Mouse (Mus musculus): ENCODE data around the gene Nemp2. TPM values are rescaled to one million over a fixed set of nuclear protein-coding genes. Genes with fewer than 3 reads are reported as not detected.

Nemp2 gene
- 9.3 and 9.5 TPM in 2 replicates for polyA plus RNA-seq (2015; fragmentation: Nextera tagmentation; extraction: Ambion mirVana)

- Histone ChIP-seq H3K4me2 (ENCODE audit: low read length) (peak within 1 kb of the TSS; percentile 71), H3K9me3 (ENCODE audit: control insufficient read depth, low read length) (no peaks in the 10 kb centered on the region), H3K36me3 (ENCODE audit: control insufficient read depth, insufficient read depth) (no peaks in the 10 kb centered on the region), H3K4me1 (replicated peaks; ENCODE audit: control insufficient read depth, insufficient read depth, low read length) (peaks cover 14% of the 10 kb centered on the region), H3K27ac (ENCODE audit: low read length) (peak within 1 kb of the TSS; percentile 62), H3K4me3 (replicated peaks; ENCODE audit: low read length) (peak within 1 kb of the TSS; percentile 59), H3K9ac (replicated peaks; ENCODE audit: low read depth, low read length) (peak within 1 kb of the TSS; percentile 69), H3K27me3 (replicated peaks; ENCODE audit: control insufficient read depth, insufficient read depth, low read length) (no peaks in the 10 kb centered on the region)
- peak; percentile 94 for ATAC-seq
- WGBS, result under 1% methylated on average over 42 of the region's 44 CpGs
These were observed at the start of gene Nemp2 for GRCm38 (mm10) chr1:52630248-52630936. Nemp2 (plus strand) TSS chr1:52630703.

- Histone ChIP-seq H3K9me3 (ENCODE audit: control insufficient read depth, low read length) (no peaks in the 10 kb centered on the region), H3K4me3 (replicated peaks; ENCODE audit: low read length) (no peak overlapping the region), H3K4me2 (ENCODE audit: low read length) (no peak overlapping the region), H3K4me1 (replicated peaks; ENCODE audit: control insufficient read depth, insufficient read depth, low read length) (peaks cover 12% of the 10 kb centered on the region), H3K27me3 (replicated peaks; ENCODE audit: control insufficient read depth, insufficient read depth, low read length) (no peaks in the 10 kb centered on the region), H3K9ac (replicated peaks; ENCODE audit: low read depth, low read length) (no peak overlapping the region), H3K27ac (ENCODE audit: low read length) (no peak overlapping the region), H3K36me3 (ENCODE audit: control insufficient read depth, insufficient read depth) (no peaks in the 10 kb centered on the region)
- 76% methylated on average over 3 of the region's 6 CpGs for WGBS
- no peak for ATAC-seq
These were observed 48.8 kb upstream of the Nemp2 start for GRCm38 (mm10) chr1:52581744-52582143.

DNA sequence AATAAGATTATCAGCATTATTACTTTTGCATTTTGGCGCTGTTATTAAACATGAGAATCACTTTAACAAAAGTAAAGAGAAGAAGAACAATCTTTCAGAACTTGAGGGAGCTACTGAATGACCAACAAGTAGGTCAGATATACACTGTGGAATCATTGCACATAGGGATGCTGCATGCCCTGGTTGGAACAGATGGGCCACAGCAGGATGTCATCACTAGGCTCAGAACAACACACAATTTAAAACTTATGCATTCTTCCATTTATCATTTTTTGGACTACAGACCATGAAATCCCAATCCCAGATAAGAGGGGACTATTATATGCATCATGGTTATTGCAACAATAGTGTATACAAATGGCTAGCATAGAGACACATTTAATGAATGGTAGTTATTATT, 47.6 kb upstream of the Nemp2 start:
- Histone ChIP-seq H3K4me1 (replicated peaks; ENCODE audit: control insufficient read depth, insufficient read depth, low read length) (peaks cover 10% of the 10 kb centered on the region), H3K4me2 (ENCODE audit: low read length) (no peak overlapping the region), H3K27me3 (replicated peaks; ENCODE audit: control insufficient read depth, insufficient read depth, low read length) (no peaks in the 10 kb centered on the region), H3K4me3 (replicated peaks; ENCODE audit: low read length) (no peak overlapping the region), H3K36me3 (ENCODE audit: control insufficient read depth, insufficient read depth) (no peaks in the 10 kb centered on the region), H3K9ac (replicated peaks; ENCODE audit: low read depth, low read length) (no peak overlapping the region), H3K9me3 (ENCODE audit: control insufficient read depth, low read length) (no peaks in the 10 kb centered on the region), H3K27ac (ENCODE audit: low read length) (no peak overlapping the region)
- 94% methylated on average over 1 of the region's 1 CpGs for WGBS
- no peak for ATAC-seq

GRCm38 (mm10) chr1:52596982-52597646, 33.4 kb upstream of the Nemp2 start:
- H3K4me3 ChIP-seq (replicated peaks; ENCODE audit: low read length), result 0 out of 2 replicates have a peak overlapping the region, but pooled peaks have one; percentile 4
- 23% methylated on average over 11 of the region's 11 CpGs for WGBS
- peak overlapping the region; percentile 51 for H3K4me2 ChIP-seq (ENCODE audit: low read length)
- ATAC-seq, result peak; percentile 99
- H3K27me3 ChIP-seq (replicated peaks; ENCODE audit: control insufficient read depth, insufficient read depth, low read length), result no peaks in the 10 kb centered on the region
- no peaks in the 10 kb centered on the region for H3K9me3 ChIP-seq (ENCODE audit: control insufficient read depth, low read length)
- H3K9ac ChIP-seq (replicated peaks; ENCODE audit: low read depth, low read length), result peak overlapping the region; percentile 38; the same call in 1 of the 2 replicates
- peaks cover 10% of the 10 kb centered on the region for H3K4me1 ChIP-seq (replicated peaks; ENCODE audit: control insufficient read depth, insufficient read depth, low read length)
- no peaks in the 10 kb centered on the region for H3K36me3 ChIP-seq (ENCODE audit: control insufficient read depth, insufficient read depth)
- peak overlapping the region; percentile 57 for H3K27ac ChIP-seq (ENCODE audit: low read length)

DNA sequence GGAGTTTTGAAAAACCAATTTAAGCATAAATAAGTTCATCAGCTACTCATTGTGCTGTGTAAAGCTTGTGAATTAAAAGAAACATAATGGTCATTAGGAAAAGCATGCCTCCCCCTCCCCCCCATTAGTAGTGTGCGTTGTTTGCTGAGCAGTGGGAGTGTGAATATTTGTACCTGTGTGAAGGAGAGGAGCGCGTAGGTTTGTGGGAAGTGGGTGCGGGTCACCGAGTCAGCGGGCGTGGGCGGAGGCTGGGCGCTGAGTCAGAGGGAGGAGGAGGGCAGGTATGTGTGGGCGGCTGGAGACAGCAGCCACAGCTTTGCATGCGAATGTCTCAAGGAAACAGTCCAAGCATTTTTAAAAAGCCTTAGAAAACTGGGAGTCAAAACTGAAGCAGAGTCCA, 32.7 kb upstream of the Nemp2 start:
- Histone ChIP-seq H3K4me2 (ENCODE audit: low read length) (peak overlapping the region; percentile 51), H3K9me3 (ENCODE audit: control insufficient read depth, low read length) (no peaks in the 10 kb centered on the region), H3K36me3 (ENCODE audit: control insufficient read depth, insufficient read depth) (no peaks in the 10 kb centered on the region), H3K4me3 (replicated peaks; ENCODE audit: low read length) (peak overlapping the region; percentile 27), H3K9ac (replicated peaks; ENCODE audit: low read depth, low read length) (peak overlapping the region; percentile 29; the same call in 1 of the 2 replicates), H3K27me3 (replicated peaks; ENCODE audit: control insufficient read depth, insufficient read depth, low read length) (no peaks in the 10 kb centered on the region), H3K4me1 (replicated peaks; ENCODE audit: control insufficient read depth, insufficient read depth, low read length) (peaks cover 10% of the 10 kb centered on the region), H3K27ac (ENCODE audit: low read length) (peak overlapping the region; percentile 23; the same call in 1 of the 2 replicates)
- peak; percentile 51 for ATAC-seq
- WGBS, result 25% methylated on average over 11 of the region's 11 CpGs

DNA sequence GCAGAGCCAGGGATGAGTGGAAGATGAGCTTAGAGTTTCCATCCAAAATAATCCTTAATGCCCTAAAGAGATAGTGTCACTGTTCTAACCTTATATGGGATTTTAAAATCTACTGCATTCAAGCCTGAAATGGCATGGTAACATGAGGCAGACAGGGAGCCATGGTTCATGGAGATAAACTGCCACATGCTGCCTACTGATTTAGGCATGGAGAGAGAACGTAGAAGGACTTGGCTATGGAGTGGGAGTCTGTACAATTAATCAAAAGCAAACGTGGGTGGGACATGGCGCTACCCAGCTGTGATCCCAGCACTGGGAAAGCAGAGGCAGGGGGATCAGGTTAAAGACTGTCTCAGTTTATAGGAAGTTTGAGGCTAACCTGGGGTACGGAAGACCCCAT, 32.1 kb upstream of the Nemp2 start:
- Histone ChIP-seq H3K9me3 (ENCODE audit: control insufficient read depth, low read length) (no peaks in the 10 kb centered on the region), H3K4me2 (ENCODE audit: low read length) (no peak overlapping the region), H3K27ac (ENCODE audit: low read length) (no peak overlapping the region), H3K9ac (replicated peaks; ENCODE audit: low read depth, low read length) (no peak overlapping the region), H3K4me3 (replicated peaks; ENCODE audit: low read length) (no peak overlapping the region), H3K36me3 (ENCODE audit: control insufficient read depth, insufficient read depth) (no peaks in the 10 kb centered on the region), H3K27me3 (replicated peaks; ENCODE audit: control insufficient read depth, insufficient read depth, low read length) (no peaks in the 10 kb centered on the region), H3K4me1 (replicated peaks; ENCODE audit: control insufficient read depth, insufficient read depth, low read length) (peaks cover 10% of the 10 kb centered on the region)
- ATAC-seq, result no peak
- WGBS, result 67% methylated on average over 4 of the region's 4 CpGs

- Histone ChIP-seq H3K36me3 (ENCODE audit: control insufficient read depth, insufficient read depth) (no peaks in the 10 kb centered on the region), H3K27ac (ENCODE audit: low read length) (no peak overlapping the region), H3K27me3 (replicated peaks; ENCODE audit: control insufficient read depth, insufficient read depth, low read length) (no peaks in the 10 kb centered on the region), H3K4me1 (replicated peaks; ENCODE audit: control insufficient read depth, insufficient read depth, low read length) (peaks cover 10% of the 10 kb centered on the region), H3K9me3 (ENCODE audit: control insufficient read depth, low read length) (no peaks in the 10 kb centered on the region), H3K9ac (replicated peaks; ENCODE audit: low read depth, low read length) (no peak overlapping the region), H3K4me3 (replicated peaks; ENCODE audit: low read length) (no peak overlapping the region), H3K4me2 (ENCODE audit: low read length) (no peak overlapping the region)
- WGBS, result 89% methylated on average over 3 of the region's 3 CpGs
- ATAC-seq, result no peak
These were observed 29.0 kb upstream of the Nemp2 start for GRCm38 (mm10) chr1:52601496-52601895.

- H3K4me1 ChIP-seq (replicated peaks; ENCODE audit: control insufficient read depth, insufficient read depth, low read length), result no peaks in the 10 kb centered on the region
- H3K4me2 ChIP-seq (ENCODE audit: low read length), result no peak overlapping the region
- H3K9ac ChIP-seq (replicated peaks; ENCODE audit: low read depth, low read length), result no peak overlapping the region
- H3K27me3 ChIP-seq (replicated peaks; ENCODE audit: control insufficient read depth, insufficient read depth, low read length), result no peaks in the 10 kb centered on the region
- no peak overlapping the region for H3K4me3 ChIP-seq (replicated peaks; ENCODE audit: low read length)
- WGBS, result 94% methylated on average over 1 of the region's 1 CpGs
- no peaks in the 10 kb centered on the region for H3K36me3 ChIP-seq (ENCODE audit: control insufficient read depth, insufficient read depth)
- H3K27ac ChIP-seq (ENCODE audit: low read length), result no peak overlapping the region
- ATAC-seq, result no peak
- H3K9me3 ChIP-seq (ENCODE audit: control insufficient read depth, low read length), result no peaks in the 10 kb centered on the region
These were observed 22.8 kb upstream of the Nemp2 start for GRCm38 (mm10) chr1:52607700-52608099.

GRCm38 (mm10) chr1:52608486-52608885, 22.0 kb upstream of the Nemp2 start:
- Histone ChIP-seq H3K4me1 (replicated peaks; ENCODE audit: control insufficient read depth, insufficient read depth, low read length) (no peaks in the 10 kb centered on the region), H3K4me3 (replicated peaks; ENCODE audit: low read length) (no peak overlapping the region), H3K9me3 (ENCODE audit: control insufficient read depth, low read length) (no peaks in the 10 kb centered on the region), H3K36me3 (ENCODE audit: control insufficient read depth, insufficient read depth) (no peaks in the 10 kb centered on the region), H3K9ac (replicated peaks; ENCODE audit: low read depth, low read length) (no peak overlapping the region), H3K27ac (ENCODE audit: low read length) (no peak overlapping the region), H3K4me2 (ENCODE audit: low read length) (no peak overlapping the region), H3K27me3 (replicated peaks; ENCODE audit: control insufficient read depth, insufficient read depth, low read length) (no peaks in the 10 kb centered on the region)
- 92% methylated on average over 4 of the region's 4 CpGs for WGBS
- no peak for ATAC-seq

All from forebrain, embryonic 16.5 days (tissue).